Mouse (Mus musculus) midbrain, embryonic 15.5 days (tissue): ENCODE measurements at regions not wholly inside any gene's neighbourhood (a gene's known extent, or its start where the extent isn't known, plus 50 kb on each side); places are given as distances from the start of the nearest gene placed in this dataset.
"Not testable (repeated sequence)": the region's sequence is repeated elsewhere in the genome, so short reads cannot be mapped to it uniquely, and the experiment has no call there.

Source experiments
- ATAC-seq: fragments of 200-750 bp; cut with Nextera tagmentation; replicated peaks from 2 replicates; pipeline ENCODE4 v1.8.0; 2017; ENCODE audit warnings: moderate TSS enrichment
- H3K27ac ChIP-seq: fragments of 300-500 bp; sonication (generic); 2 replicates; pipeline ENCODE4 v1.5.1; 2015; ENCODE audit warnings: mild to moderate bottlenecking, inconsistent platforms
- H3K27me3 ChIP-seq: fragments of 300-500 bp; sonication (generic); replicated peaks from 2 replicates; pipeline ENCODE4 v1.6.1; 2015; ENCODE audit warnings: inconsistent platforms
- H3K36me3 ChIP-seq: fragments of 300-500 bp; sonication (generic); replicated peaks from 2 replicates; pipeline ENCODE4 v1.6.1; 2015; ENCODE audit warnings: inconsistent platforms
- H3K4me1 ChIP-seq: fragments of 300-500 bp; sonication (generic); 2 replicates; pipeline ENCODE4 v1.6.1; 2015; ENCODE audit warnings: inconsistent platforms
- H3K4me2 ChIP-seq: fragments of 300-500 bp; sonication (generic); 2 replicates; pipeline ENCODE4 v1.6.1; 2015; ENCODE audit warnings: inconsistent platforms, mild to moderate bottlenecking, moderate library complexity
- H3K4me3 ChIP-seq: fragments of 300-500 bp; sonication (generic); 2 replicates; pipeline ENCODE4 v1.5.1; 2015; ENCODE audit warnings: mild to moderate bottlenecking, inconsistent platforms
- H3K9ac ChIP-seq: fragments of 300-500 bp; sonication (generic); 2 replicates; pipeline ENCODE4 v1.6.1; 2015; ENCODE audit warnings: mild to moderate bottlenecking, inconsistent platforms
- H3K9me3 ChIP-seq: fragments of 300-500 bp; sonication (generic); 2 replicates; pipeline ENCODE4 v1.6.1; 2016; ENCODE audit warnings: inconsistent platforms
- WGBS: fragments of 180-500 bp; shearing (Covaris S2); methylation state at CpG from one replicate; pipeline ENCODE4 v1.1.7; 2015; ENCODE audit warnings: mixed read lengths; 5-methylcytosine and 5-hydroxymethylcytosine counted together

- H3K4me1 ChIP-seq, result no peaks in the 10 kb centered on the region
- no peaks in the 10 kb centered on the region for H3K27me3 ChIP-seq
- ATAC-seq, result no peak
- H3K4me3 ChIP-seq, result no peak overlapping the region
- H3K27ac ChIP-seq, result no peak overlapping the region
- no peak overlapping the region for H3K9ac ChIP-seq
- no peaks in the 10 kb centered on the region for H3K36me3 ChIP-seq
- H3K9me3 ChIP-seq, result no peaks in the 10 kb centered on the region
- H3K4me2 ChIP-seq, result no peak overlapping the region
Measured at GRCm38 (mm10) chr15:17356586-17356985, 628.0 kb downstream of the Cdh9 start.

DNA sequence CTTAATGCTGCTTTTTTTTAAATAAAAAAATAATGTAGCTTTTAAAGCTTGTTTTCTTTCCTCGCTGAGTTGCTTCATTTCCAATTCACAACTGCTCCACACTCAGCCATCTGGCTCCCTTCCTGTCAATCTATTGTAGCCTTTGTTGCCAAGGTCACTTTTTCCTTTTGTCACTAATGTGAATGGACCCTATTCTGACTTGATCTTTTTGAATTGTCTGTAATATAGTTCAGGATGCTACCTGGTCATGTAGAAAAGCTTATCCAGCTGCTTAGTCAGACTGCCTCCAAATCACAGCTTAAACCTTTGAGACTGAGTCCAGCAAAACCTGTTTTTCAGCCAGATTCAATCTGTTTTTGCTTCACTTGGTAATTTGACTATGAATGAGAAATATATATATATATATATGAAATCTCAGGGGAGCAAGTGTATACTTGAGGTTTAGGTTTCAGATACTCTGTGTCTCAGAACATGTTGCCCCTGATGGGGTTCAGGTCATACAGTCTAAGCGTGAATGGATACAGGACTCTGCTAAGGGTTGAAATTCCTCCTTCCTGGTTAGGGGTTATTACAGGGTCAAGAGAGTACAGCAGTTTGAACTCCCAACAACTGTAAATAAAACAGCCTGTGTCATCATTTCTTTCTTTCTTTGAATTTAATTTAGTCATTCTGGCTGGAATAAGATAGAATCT lies 628.7 kb downstream of the Cdh9 start:
- Histone ChIP-seq H3K4me3 (no peak overlapping the region), H3K9ac (no peak overlapping the region), H3K27ac (no peak overlapping the region), H3K36me3 (no peaks in the 10 kb centered on the region), H3K27me3 (no peaks in the 10 kb centered on the region), H3K4me2 (no peak overlapping the region), H3K9me3 (no peaks in the 10 kb centered on the region), H3K4me1 (no peaks in the 10 kb centered on the region)
- WGBS, result 40% methylated on average over 2 of the region's 2 CpGs
- ATAC-seq, result no peak; the same call in 1 of the 2 replicates

GRCm38 (mm10) chr15:17404701-17405100 lies 676.1 kb downstream of the Cdh9 start:
- WGBS, result 96% methylated on average over 1 of the region's 1 CpGs
- Histone ChIP-seq H3K9me3 (no peaks in the 10 kb centered on the region), H3K27me3 (no peaks in the 10 kb centered on the region), H3K36me3 (no peaks in the 10 kb centered on the region), H3K9ac (no peak overlapping the region), H3K4me1 (no peaks in the 10 kb centered on the region), H3K4me2 (no peak overlapping the region), H3K27ac (no peak overlapping the region), H3K4me3 (no peak overlapping the region)
- ATAC-seq, result no peak

DNA sequence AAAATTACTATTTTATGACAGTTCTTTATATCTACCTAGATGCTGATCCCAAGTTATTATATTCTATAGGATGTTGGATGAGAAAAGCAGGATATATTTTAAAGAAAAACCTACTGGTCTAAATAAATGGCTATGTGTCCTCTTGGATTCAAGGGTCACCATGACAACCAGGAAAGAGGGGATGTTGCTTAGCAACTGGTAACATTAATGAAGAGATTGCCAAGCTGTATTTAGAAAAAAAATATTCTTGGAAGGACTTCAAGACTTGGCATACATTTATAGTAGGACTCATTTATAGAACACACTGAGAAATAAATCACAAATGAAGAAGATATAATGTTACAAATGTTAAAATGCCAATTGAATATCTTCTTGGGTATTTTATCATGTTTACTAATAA lies 699.2 kb downstream of the Cdh9 start:
- no peaks in the 10 kb centered on the region for H3K36me3 ChIP-seq
- H3K4me1 ChIP-seq, result no peaks in the 10 kb centered on the region
- no peaks in the 10 kb centered on the region for H3K27me3 ChIP-seq
- H3K4me3 ChIP-seq, result no peak overlapping the region
- H3K9me3 ChIP-seq, result no peaks in the 10 kb centered on the region
- 0 out of 2 replicates have a peak, but pooled peaks have one; percentile 54 for ATAC-seq
- no peak overlapping the region for H3K4me2 ChIP-seq
- no peak overlapping the region for H3K9ac ChIP-seq
- H3K27ac ChIP-seq, result no peak overlapping the region

DNA sequence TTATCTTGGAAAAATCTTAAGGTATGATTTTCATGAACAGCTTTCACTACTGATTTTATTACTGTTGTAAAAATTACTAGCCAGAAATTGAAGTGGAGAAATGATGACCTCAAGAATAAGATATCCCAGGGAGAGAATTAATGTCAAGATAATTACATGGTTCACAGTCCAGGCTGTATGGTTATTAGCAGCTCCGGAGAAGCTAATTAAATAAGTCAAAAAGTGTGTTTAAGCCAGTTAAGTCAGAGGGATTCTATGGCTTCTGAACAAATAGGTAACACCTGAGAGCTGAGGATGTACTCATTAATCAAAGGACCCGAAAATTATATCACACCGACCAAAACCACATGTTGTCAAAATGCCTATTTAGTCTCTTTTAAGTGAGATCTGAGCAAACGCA lies 703.3 kb downstream of the Cdh9 start:
- Histone ChIP-seq H3K9ac (no peak overlapping the region), H3K36me3 (no peaks in the 10 kb centered on the region), H3K4me1 (no peaks in the 10 kb centered on the region), H3K4me2 (no peak overlapping the region), H3K27ac (no peak overlapping the region), H3K4me3 (no peak overlapping the region), H3K27me3 (no peaks in the 10 kb centered on the region), H3K9me3 (no peaks in the 10 kb centered on the region)
- 36% methylated on average over 4 of the region's 4 CpGs for WGBS
- ATAC-seq, result peak; percentile 54; the same call in 1 of the 2 replicates

DNA sequence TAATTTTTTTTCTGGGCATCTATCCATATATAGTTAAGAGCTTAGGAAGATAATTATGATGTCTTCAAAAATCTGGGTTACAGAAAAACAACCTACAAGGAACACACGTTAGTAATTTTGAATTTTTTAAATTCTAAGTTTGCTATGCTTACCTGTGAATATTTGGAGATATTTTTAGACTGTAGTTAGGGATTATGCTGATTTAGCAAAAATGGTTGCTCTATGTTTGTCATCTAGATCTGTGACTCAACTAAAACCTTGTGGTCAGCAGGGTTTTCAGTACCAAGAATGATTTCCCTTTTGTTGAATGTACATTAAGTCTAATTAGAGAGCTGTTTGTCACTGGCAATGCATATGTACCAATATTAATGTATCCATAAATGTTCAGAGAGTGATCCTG lies 707.3 kb downstream of the Cdh9 start:
- WGBS, result 84% methylated on average over 1 of the region's 1 CpGs
- ATAC-seq, result no peak
- Histone ChIP-seq H3K36me3 (no peaks in the 10 kb centered on the region), H3K27me3 (no peaks in the 10 kb centered on the region), H3K27ac (no peak overlapping the region), H3K4me3 (no peak overlapping the region), H3K4me2 (no peak overlapping the region), H3K9me3 (no peaks in the 10 kb centered on the region), H3K9ac (no peak overlapping the region), H3K4me1 (no peaks in the 10 kb centered on the region)

GRCm38 (mm10) chr15:17448218-17448617 lies 719.7 kb downstream of the Cdh9 start:
- no peak overlapping the region for H3K9ac ChIP-seq
- H3K27ac ChIP-seq, result no peak overlapping the region
- no peak overlapping the region for H3K4me3 ChIP-seq
- WGBS, result 86% methylated on average over 4 of the region's 4 CpGs
- H3K9me3 ChIP-seq, result no peaks in the 10 kb centered on the region
- H3K4me1 ChIP-seq, result no peaks in the 10 kb centered on the region
- no peaks in the 10 kb centered on the region for H3K36me3 ChIP-seq
- no peaks in the 10 kb centered on the region for H3K27me3 ChIP-seq
- H3K4me2 ChIP-seq, result no peak overlapping the region
- ATAC-seq, result no peak

GRCm38 (mm10) chr15:17449736-17450135 lies 721.2 kb downstream of the Cdh9 start:
- not testable (repeated sequence) for H3K9me3 ChIP-seq, ATAC-seq
- WGBS, result 90% methylated on average over 3 of the region's 3 CpGs

DNA sequence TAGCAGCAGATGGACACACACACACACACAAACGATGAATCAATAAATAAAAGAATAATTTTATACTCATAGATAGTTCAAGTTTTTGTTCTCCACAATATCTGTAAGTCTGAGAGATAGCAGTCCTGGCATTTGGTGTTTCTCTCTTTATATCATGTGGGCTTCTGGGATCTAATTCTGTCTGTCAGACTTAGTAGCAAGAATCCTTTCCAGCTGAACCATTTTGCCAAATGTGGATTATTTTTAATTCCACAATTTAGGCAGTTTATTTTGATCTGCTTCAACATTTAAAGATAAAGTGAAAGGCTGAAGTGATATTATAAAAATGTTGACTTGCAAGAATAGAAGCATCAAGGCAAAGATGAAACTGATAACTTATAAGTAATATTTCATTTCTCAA lies 738.5 kb downstream of the Cdh9 start:
- no peaks in the 10 kb centered on the region for H3K36me3 ChIP-seq
- H3K27ac ChIP-seq, result no peak overlapping the region
- no peak for ATAC-seq
- WGBS, result 96% methylated on average over 1 of the region's 1 CpGs
- no peak overlapping the region for H3K9ac ChIP-seq
- H3K4me1 ChIP-seq, result no peaks in the 10 kb centered on the region
- H3K9me3 ChIP-seq, result no peaks in the 10 kb centered on the region
- H3K4me2 ChIP-seq, result no peak overlapping the region
- no peak overlapping the region for H3K4me3 ChIP-seq
- H3K27me3 ChIP-seq, result no peaks in the 10 kb centered on the region

More at GRCm38 (mm10) chr15:17449736-17450135, 721.2 kb downstream of the Cdh9 start:
- H3K9ac ChIP-seq, H3K36me3 ChIP-seq, H3K27ac ChIP-seq, H3K4me3 ChIP-seq, H3K4me2 ChIP-seq, H3K27me3 ChIP-seq, H3K4me1 ChIP-seq: not testable (repeated sequence)

DNA sequence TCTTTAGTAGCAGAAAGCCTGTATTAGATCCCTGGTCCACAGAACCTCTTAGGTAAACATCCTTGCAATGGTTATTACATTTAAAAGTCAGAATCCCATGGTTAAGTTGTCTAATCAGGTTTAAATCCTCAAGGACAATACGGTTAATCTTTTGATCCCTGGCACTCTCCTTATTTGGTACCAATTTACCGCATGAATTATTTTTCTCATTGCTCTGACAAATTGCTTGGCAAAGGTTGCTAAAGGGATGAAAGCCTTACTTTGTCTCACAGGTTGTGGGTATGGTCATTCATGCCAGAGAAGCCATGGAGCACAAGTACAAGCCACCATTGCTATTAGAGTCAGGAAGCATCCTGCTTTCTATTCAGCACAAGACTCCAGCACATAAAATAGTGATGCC lies 765.0 kb downstream of the Cdh9 start:
- H3K4me2 ChIP-seq, result no peak overlapping the region
- no peaks in the 10 kb centered on the region for H3K36me3 ChIP-seq
- no peaks in the 10 kb centered on the region for H3K9me3 ChIP-seq
- H3K27me3 ChIP-seq, result no peaks in the 10 kb centered on the region
- no peak overlapping the region for H3K4me3 ChIP-seq
- H3K4me1 ChIP-seq, result no peaks in the 10 kb centered on the region
- H3K27ac ChIP-seq, result no peak overlapping the region
- no peak for ATAC-seq
- H3K9ac ChIP-seq, result no peak overlapping the region
- WGBS, result 59% methylated on average over 2 of the region's 2 CpGs
